Mouse (Mus musculus) adrenal gland, adult 18-20 months (tissue): Measurements from ENCODE around the gene Vav3. TPM values are rescaled to one million over a fixed set of nuclear protein-coding genes. Genes with fewer than 3 reads are reported as not detected.

Experiments
- DNase-seq, 2 experiments: peaks; one replicate each; pipeline ENCODE4 v3.0.0; 2021 to 2022; ENCODE audit warnings: low spot score in 2 of 2
- total RNA-seq, 2 experiments: library from RNA; stranded (reverse); gene quantifications; 1 replicate in 1 of 2; 2 replicates in 1 of 2; pipeline ENCODE4 v1.2.3; 2021

Gene Vav3
- total RNA-seq, 2 experiments from 2014 or later, result 4.0 to 6.1 TPM

- DNase-seq, result no peak
Observed at GRCm38 (mm10) chr3:109672925-109673324, 332.5 kb downstream of the Vav3 start.

- no peak for DNase-seq
Observed at GRCm38 (mm10) chr3:109680281-109680680, 339.8 kb downstream of the Vav3 start.

- DNase-seq, result no peak
Observed at GRCm38 (mm10) chr3:109681863-109682262, 341.4 kb downstream of the Vav3 start.

- no peak for DNase-seq
Observed at GRCm38 (mm10) chr3:109683608-109684295, 343.3 kb downstream of the Vav3 start.

- DNase-seq, result no peak
Observed at GRCm38 (mm10) chr3:109690566-109690965, 350.1 kb downstream of the Vav3 start.

GRCm38 (mm10) chr3:109692613-109693012, 352.2 kb downstream of the Vav3 start:
- DNase-seq, result no peak

- DNase-seq, result no peak
Observed at GRCm38 (mm10) chr3:109701301-109701700, 360.8 kb downstream of the Vav3 start.

GRCm38 (mm10) chr3:109707786-109708460, 367.5 kb downstream of the Vav3 start:
- no peak for DNase-seq

- no peak for DNase-seq
Observed at GRCm38 (mm10) chr3:109711751-109712150, 371.3 kb downstream of the Vav3 start.

- no peak for DNase-seq
Observed at GRCm38 (mm10) chr3:109714476-109714875, 374.0 kb downstream of the Vav3 start.

GRCm38 (mm10) chr3:109721753-109722152, 381.3 kb downstream of the Vav3 start:
- no peak for DNase-seq

- no peak for DNase-seq
Observed at GRCm38 (mm10) chr3:109726776-109727175, 386.3 kb downstream of the Vav3 start.

GRCm38 (mm10) chr3:109731592-109732230, 391.3 kb downstream of the Vav3 start:
- no peak for DNase-seq

GRCm38 (mm10) chr3:109732327-109733182, 392.1 kb downstream of the Vav3 start:
- DNase-seq, result no peak

Other genes with a start within 250 kb of the Vav3 start
- 10 to 100 TPM; 46.3 to 76.4 TPM for gene Slc25a24, start 217.5 kb upstream of the Vav3 start, total RNA-seq